Mouse (Mus musculus): ENCODE measurements around the gene Ap2a1.

Ap2a1 gene

GRCm38 (mm10) chr7:44953561-44953960 is 24.3 kb upstream of the Ap2a1 start:
- DNase-seq (ENCODE audit: extremely low read depth, low read depth), result no peak

GRCm38 (mm10) chr7:44952611-44953306 is 23.5 kb upstream of the Ap2a1 start:
- DNase-seq (ENCODE audit: extremely low read depth, low read depth), result peak; percentile 94

GRCm38 (mm10) chr7:44951960-44952359 is 22.7 kb upstream of the Ap2a1 start:
- peak; percentile 72 for DNase-seq (ENCODE audit: extremely low read depth, low read depth)

- DNase-seq (ENCODE audit: extremely low read depth, low read depth), result no peak
Measured at GRCm38 (mm10) chr7:44949922-44950321, 20.6 kb upstream of the Ap2a1 start.

GRCm38 (mm10) chr7:44942904-44943303 is 13.6 kb upstream of the Ap2a1 start, which contains the start of gene Tsks:
Tsks (plus strand) TSS chr7:44943204.
- no peak for DNase-seq (ENCODE audit: extremely low read depth, low read depth)

GRCm38 (mm10) chr7:44938680-44939079 is 9.4 kb upstream of the Ap2a1 start:
- DNase-seq (ENCODE audit: extremely low read depth, low read depth), result no peak

GRCm38 (mm10) chr7:44928570-44928969 is 726 bp downstream of the Ap2a1 start:
- DNase-seq (ENCODE audit: extremely low read depth, low read depth), result peak; percentile 34

GRCm38 (mm10) chr7:44925468-44925867 is 3.8 kb downstream of the Ap2a1 start:
- peak; percentile 33 for DNase-seq (ENCODE audit: extremely low read depth, low read depth)

GRCm38 (mm10) chr7:44922530-44922929 is 6.8 kb downstream of the Ap2a1 start:
- DNase-seq (ENCODE audit: extremely low read depth, low read depth), result no peak

- no peak for DNase-seq (ENCODE audit: extremely low read depth, low read depth)
Measured at GRCm38 (mm10) chr7:44919127-44919526, 10.2 kb downstream of the Ap2a1 start.

GRCm38 (mm10) chr7:44918219-44918618 is 11.1 kb downstream of the Ap2a1 start:
- DNase-seq (ENCODE audit: extremely low read depth, low read depth), result no peak

GRCm38 (mm10) chr7:44916881-44917280 is 12.4 kb downstream of the Ap2a1 start:
- DNase-seq (ENCODE audit: extremely low read depth, low read depth), result no peak

GRCm38 (mm10) chr7:44916191-44916590 is 13.1 kb downstream of the Ap2a1 start:
- DNase-seq (ENCODE audit: extremely low read depth, low read depth), result no peak

GRCm38 (mm10) chr7:44915314-44915713 is 14.0 kb downstream of the Ap2a1 start:
- DNase-seq (ENCODE audit: extremely low read depth, low read depth), result no peak

GRCm38 (mm10) chr7:44914396-44914795 is 14.9 kb downstream of the Ap2a1 start:
- no peak for DNase-seq (ENCODE audit: extremely low read depth, low read depth)

GRCm38 (mm10) chr7:44908706-44909476 is 20.4 kb downstream of the Ap2a1 start:
- no peak for DNase-seq (ENCODE audit: extremely low read depth, low read depth)

- DNase-seq (ENCODE audit: extremely low read depth, low read depth), result no peak
Measured at GRCm38 (mm10) chr7:44905430-44905829, 23.9 kb downstream of the Ap2a1 start.

- no peak for DNase-seq (ENCODE audit: extremely low read depth, low read depth)
Measured at GRCm38 (mm10) chr7:44901230-44901722, 28.0 kb downstream of the Ap2a1 start.

GRCm38 (mm10) chr7:44900632-44901031 is 28.7 kb downstream of the Ap2a1 start:
- no peak for DNase-seq (ENCODE audit: extremely low read depth, low read depth)

GRCm38 (mm10) chr7:44898607-44899006 is 30.7 kb downstream of the Ap2a1 start:
- DNase-seq (ENCODE audit: extremely low read depth, low read depth), result no peak

- no peak for DNase-seq (ENCODE audit: extremely low read depth, low read depth)
Measured at GRCm38 (mm10) chr7:44896499-44896898, 32.8 kb downstream of the Ap2a1 start.

- peak; percentile 93 for DNase-seq (ENCODE audit: extremely low read depth, low read depth)
Measured at GRCm38 (mm10) chr7:44895593-44896434, 33.5 kb downstream of the Ap2a1 start, which contains the start of gene Fuz. Fuz (plus strand) TSS chr7:44896079.
